Mouse (Mus musculus) liver (tissue): ENCODE results near the gene Vps52.

Experiments
- DNase-seq: peaks from one replicate; pipeline ENCODE4 v3.0.0-alpha.2; 2020; ENCODE audit warnings: mixed read lengths

The Vps52 gene

GRCm38 (mm10) chr17:33955555-33956214, at the start of gene Vps52, which contains the start of gene Rps18:
Gene Vps52, plus strand, starts transcription at chr17:33955812.
Gene Rps18, minus strand, starts transcription at chr17:33956001.
- peak; percentile 93 for DNase-seq

DNA sequence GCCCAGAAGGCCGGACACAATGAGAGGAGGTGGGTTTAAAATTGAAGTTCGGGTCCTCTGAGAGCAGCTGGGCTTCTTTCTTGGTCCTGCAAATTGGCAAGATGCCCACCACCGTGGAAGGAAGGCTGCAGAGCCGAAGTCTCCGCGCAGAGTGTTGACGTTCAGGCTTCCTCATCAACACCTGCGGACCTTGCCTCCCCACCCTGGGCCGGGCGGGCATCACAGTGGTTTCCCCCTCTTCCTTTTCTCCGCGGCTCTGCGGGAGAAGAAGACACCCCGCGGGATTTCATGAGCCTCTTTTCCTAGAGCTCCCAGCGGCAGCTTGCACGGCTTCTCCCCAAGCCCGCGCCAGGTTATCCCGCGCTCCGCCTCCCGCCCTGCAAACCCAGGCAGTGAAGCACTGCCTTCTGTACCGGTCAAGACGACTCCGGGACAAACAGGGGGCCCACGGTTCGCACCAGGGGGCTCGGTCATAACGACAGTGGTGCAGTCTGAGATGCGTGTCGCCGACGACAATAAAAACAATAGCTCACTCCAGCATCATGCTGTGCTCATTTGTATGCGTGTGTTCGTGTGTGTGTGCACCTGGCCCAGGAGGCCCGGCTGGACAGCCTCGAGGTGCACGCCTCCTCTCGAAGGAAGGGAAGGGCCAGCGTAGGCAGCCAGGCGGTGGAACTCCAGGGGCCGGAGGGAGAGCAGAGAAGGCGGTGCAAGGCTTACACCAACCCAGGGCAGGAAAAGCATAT, 47.1 kb upstream of the Vps52 start:
- DNase-seq = peak; percentile 59

DNA sequence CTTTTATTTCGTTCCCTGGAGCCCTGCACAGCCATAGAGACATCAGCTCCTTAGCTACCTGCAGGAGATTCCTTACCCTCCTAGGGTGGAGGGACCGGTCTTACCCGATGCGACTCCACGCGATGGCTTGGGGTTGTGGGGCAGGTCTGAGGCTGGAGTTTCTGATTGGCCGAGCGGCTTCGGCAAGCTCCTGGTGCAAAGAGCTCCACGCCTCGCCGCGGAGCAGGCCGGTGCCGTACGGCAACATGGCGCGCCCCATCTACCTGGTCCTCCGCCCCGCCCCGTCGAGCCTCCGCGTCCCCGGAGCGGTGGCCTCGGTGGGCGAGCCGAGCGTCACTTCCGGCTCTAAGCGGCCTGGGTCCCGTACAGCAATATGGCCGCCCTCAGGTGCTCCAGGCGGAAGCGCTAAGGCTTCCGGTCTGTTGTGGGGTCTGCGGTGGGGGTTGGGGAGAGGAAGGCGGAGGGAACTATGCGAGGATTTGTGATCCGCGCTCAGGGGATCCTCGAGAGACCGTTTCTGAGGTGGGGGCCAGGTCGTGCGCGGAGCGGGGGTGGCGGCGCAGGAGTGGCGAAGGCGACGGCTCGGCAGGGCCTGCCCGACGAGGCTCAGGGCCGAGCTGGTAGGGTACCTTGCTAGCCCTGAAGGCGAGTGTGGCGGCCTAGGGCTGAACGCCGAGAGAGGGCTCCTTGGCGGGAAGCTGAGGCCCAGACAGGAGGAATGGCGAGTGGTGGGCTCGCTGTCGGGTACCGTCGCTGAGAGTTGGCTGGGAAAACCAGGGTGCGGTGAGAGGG, 46.3 kb upstream of the Vps52 start, which contains the start of gene Daxx:
TSS of gene Daxx (plus strand) at position 338 of the 792 bp plus-strand sequence.
- peak; percentile 97 for DNase-seq

DNA sequence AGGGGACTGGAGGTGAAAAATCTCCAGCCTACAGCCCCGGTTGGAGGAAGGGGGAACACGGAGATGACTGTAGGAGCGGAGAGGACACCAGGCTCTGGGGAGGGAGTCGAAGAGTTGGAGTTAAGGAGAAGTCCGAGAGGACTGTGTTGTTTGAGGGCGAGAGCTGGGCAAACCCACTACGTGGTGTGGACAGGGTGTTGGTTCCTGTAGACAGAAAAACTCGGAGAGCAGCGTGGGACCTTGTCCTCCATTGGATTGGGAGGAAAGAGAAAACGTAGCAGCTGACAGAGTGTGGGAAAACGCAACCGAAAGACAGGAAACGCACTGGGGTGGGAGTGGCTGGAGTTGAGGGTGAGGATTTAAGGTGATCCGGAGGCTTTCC, 45.8 kb upstream of the Vps52 start:
- peak; percentile 42 for DNase-seq

DNA sequence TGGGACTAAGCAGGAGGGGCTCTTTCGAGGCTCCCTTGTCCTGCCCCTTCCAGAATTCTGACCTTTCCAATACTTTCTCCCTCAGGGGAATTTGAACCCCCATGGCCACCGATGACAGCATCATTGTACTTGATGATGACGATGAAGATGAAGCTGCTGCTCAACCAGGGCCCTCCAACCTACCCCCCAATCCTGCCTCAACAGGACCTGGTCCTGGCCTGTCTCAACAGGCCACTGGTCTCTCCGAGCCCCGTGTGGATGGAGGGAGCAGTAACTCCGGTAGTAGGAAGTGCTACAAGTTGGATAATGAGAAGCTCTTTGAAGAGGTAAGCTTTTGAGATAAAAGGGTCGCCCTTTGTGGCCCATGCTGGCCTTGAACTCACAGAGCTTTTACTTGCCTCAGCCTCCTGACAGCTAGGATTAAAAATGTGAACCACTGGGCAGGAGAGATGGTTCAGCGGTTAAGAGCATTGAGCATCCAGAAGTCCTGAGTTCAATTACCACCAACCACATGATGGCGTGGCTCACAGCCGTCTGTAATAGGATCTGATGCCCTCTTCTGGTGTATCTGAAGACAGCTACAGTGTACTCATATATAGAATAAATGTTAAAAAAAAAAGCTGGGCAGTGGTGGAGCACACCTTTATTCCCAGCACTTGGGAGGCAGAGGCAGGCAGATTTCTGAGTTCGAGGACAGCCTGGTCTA, 45.1 kb upstream of the Vps52 start:
- no peak for DNase-seq

- DNase-seq = no peak
Measured at GRCm38 (mm10) chr17:33911052-33911812, 44.4 kb upstream of the Vps52 start.

DNA sequence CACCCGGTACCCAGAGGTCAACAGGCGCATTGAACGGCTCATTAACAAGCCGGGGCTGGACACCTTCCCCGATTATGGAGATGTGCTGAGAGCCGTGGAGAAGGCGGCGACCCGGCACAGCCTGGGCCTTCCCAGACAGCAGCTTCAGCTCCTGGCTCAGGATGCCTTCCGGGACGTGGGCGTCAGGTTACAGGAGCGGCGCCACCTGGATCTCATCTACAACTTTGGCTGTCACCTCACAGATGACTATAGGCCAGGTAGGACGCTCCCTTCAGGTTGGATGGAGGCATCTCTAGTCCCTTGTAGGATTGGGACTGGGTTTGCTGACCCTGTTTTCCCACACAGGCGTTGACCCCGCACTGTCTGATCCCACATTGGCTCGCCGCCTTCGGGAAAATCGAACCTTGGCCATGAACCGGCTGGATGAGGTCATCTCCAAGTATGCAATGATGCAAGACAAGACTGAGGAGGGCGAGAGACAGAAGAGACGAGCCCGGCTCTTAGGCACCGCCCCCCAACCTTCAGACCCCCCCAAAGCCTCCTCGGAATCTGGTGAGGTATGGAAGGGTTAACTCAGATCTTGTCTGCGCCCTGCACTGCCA, 43.7 kb upstream of the Vps52 start:
- no peak for DNase-seq

DNA sequence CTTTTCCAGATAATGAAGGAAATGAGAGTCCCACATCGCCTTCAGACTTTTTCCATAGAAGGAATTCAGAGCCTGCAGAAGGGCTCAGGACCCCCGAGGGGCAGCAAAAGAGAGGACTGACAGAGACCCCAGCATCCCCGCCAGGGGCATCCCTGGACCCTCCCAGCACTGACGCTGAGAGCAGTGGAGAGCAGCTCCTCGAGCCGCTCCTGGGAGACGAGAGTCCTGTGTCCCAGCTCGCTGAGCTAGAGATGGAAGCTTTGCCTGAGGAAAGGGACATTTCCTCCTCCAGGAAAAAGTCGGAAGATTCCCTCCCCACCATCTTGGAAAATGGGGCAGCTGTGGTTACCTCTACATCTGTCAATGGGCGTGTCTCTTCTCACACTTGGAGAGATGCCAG, 42.3 kb upstream of the Vps52 start:
- DNase-seq = no peak

DNA sequence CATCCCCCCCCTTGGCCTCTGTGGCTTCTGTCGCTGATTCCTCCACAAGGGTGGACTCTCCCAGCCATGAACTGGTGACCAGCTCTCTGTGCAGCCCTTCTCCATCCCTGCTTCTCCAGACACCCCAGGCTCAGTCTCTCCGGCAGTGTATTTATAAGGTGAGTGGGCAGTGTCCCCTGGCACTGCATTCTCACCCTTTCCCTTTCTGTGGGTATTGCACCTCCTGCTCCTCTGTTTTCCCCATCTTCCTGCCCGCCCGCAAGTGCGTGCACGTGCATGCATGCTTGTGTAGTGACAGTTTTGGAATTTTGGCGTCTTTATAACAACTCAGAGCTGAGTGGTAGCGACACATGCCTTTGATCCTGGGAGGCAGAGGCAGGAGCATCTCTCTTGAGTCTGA, 41.7 kb upstream of the Vps52 start:
- no peak for DNase-seq

- no peak for DNase-seq
Measured at GRCm38 (mm10) chr17:33914969-33915391, 40.6 kb upstream of the Vps52 start.

GRCm38 (mm10) chr17:33915671-33916250, 39.9 kb upstream of the Vps52 start, which contains the start of the genes Tapbp and Zbtb22:
Gene Tapbp, plus strand, starts transcription at chr17:33915899.
Gene Zbtb22, plus strand, starts transcription at chr17:33915904.
- DNase-seq = peak; percentile 98

DNA sequence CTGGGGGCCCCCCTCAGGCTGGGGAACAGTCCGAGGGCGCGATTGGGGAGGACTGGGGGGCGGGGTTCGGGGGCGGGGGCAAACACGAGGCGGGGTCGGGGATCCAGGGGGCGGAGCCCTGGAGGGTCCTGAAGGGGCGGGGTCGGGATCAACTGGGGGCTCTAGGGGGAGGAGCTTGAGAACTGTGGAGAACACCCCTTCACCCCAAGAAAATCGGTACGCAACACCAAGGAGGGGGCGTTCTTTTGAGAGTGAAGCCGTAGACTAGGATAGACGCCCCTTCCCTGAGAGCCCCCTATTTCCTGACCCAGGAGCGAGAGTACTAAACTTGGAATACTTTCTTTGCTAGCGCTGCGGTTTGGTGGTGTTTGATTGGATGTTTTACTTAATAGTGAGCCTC, 39.3 kb upstream of the Vps52 start:
- DNase-seq = no peak

GRCm38 (mm10) chr17:33916847-33917655, 38.6 kb upstream of the Vps52 start:
- DNase-seq = no peak

- no peak for DNase-seq
Measured at GRCm38 (mm10) chr17:33917656-33918292, 37.8 kb upstream of the Vps52 start.

- DNase-seq = peak; percentile 76
Measured at GRCm38 (mm10) chr17:33918293-33919203, 37.1 kb upstream of the Vps52 start.

DNA sequence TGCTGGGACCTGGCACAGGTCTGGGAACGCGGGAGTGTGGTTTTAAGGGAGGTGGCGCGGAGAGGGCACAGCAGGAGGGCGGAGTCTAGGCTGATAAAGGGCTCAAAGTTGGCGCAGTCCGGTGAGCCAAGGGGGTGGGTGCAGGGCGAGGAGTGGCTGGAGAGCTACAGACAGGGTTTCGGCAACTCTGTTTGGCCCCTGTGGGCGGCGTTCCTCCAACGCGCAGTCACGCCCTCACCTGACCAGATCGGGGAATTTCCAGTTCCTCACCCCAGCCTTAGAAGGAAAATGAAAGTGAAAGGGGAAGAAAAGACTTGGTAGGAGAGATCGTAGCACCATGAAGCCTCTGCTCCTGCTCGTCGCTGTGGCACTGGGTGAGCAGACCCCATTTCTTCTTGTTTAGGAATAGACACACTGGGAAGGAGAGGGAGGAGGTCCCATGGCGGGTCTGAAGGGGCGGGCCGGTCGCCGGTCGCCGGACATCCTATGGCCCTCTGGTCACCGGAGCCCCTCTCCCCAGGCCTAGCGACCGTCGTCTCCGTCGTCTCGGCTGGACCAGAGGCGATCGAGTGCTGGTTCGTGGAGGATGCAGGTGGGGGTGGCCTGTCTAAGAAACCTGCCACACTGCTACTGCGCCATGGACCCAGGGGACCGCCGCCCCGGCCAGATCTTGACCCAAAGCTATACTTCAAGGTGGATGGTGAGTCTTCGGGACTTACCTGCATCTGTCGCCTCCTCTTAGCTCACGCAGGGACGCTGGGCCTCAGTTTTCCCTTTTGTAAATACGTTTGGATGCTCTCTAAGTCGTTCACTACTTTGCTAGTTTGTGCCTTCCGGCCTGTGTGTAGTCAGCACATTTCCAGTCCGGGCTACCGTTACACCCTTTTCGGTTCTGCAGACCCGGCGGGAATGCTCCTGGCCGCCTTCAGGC, 36.0 kb upstream of the Vps52 start:
- peak; percentile 92 for DNase-seq
